Mouse (Mus musculus) fibroblast of lung, adult 2 months (primary cell): Measurements from ENCODE around the gene Timm17a.
A peak's percentile ranks its signal among the peaks of the same experiment; 100 is the strongest.

ENCODE experiments used
- DNase-seq: peaks from one replicate; pipeline ENCODE4 v3.0.0-alpha.2; 2011; ENCODE audit warnings: low read depth

The Timm17a gene

DNA sequence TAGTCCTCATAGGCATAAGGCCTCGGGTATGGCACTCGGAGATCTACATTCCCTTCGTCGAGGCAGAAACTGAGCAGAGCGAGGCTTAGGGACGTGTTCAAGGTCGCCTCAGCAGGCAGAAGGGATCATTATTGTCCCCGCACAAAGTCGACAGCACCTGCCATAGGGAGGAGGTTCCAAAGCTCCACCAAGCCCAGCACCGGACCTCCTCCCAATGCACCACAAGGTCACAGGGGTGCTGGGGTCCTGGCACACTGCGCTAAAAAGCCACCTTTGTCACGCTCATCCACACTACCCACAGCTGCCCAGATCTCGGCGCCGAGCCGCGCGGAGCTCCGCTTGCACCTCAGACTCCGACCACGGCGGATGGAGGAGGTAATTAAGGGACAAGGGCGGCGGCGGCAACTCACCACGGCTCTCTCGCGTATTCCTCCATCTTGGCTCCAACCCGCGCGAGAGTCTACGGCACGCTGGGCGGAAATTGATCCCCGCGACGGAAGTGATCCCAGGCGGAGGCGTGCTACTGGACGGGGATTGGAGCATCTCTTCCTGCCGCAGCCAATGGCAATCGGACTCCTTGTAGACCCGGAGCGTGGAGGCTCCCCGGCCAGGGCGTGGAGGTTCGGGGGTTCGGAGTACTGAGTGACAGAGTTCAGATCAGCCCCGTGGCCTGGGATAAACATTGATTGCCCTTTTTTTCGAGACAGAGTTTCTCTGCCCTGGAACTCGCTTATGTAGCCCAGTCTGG, at the start of gene Timm17a:
Gene Timm17a, minus strand, starts transcription at position 495 of the 748 bp plus-strand sequence.
- DNase-seq, result peak; percentile 88

DNA sequence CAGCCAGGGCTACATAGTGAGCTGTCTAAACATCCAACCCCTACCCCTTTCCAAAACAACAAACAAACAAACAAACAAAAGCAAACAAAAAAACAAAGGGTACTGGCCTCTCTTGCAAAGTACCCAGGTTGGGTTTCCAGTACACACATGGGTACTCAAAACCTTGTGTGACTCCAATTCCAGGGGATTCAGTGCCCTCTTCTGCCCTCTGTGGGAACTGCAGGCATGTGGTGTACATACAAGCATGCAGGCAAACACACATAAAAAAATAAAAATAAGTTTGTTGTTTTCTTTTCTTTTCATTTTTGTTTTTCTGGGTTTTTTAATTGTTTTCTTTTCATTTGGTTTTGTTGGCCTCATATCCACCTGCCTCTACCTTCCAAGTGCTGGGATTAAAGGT, 48.5 kb upstream of the Timm17a start:
- no peak for DNase-seq

DNA sequence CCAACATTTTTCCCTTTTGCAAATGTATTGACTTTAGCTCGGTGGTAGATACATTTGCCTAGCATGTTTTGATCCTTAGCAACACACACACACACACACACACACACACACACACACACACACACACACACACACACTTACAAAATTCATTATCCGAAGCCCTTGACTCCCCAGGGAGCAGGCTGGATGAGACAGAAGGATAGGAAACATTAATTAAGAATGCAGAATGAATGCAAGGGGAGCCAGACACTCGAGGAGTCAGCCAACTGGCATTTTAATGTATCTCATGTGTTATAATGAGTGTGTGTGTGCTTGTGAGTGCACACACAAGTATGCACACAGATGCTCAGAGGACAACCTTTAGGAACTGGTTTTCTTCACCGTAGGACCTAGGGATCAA, 47.9 kb upstream of the Timm17a start:
- DNase-seq, result no peak

DNA sequence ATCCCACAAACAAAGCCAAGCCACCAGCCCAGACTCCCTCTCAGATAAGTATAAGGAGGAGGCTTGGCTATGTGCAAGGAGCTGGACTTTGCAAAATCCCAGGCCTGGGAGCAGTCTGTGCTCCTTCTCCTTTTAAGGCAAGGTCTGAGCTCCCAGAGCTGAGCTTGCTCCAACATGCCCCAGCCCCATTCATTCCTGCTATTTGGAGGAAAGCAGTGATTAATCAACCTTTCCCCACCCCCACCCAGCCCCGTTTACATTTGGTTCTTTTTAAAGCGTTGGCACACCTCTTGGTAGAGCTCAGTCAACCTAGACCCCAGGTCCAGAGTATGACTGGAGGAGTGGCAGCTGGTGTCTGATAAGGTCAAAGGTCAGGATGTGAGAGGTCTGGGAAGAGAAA, 45.5 kb upstream of the Timm17a start:
- DNase-seq, result no peak

DNA sequence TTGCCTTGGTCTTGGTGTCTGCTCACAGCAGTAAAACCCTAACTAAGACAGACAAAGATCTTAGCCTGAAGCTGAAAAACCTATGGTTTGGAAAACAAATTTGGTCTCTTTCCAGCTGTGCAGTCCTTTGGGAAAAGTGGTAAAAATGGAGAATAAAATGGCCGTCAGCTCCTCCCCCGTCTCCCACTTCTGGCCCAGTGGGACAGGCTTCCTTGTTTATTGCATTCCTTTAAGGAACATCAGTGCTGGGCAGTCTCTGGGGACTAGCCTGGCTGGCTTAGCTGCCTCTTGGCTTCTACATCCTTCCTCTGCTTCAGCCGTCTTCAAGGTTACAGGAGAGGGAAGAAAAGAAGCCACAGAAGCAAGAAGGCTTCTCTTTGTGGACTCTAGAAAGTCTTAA, 38.4 kb upstream of the Timm17a start:
- DNase-seq, result no peak

DNA sequence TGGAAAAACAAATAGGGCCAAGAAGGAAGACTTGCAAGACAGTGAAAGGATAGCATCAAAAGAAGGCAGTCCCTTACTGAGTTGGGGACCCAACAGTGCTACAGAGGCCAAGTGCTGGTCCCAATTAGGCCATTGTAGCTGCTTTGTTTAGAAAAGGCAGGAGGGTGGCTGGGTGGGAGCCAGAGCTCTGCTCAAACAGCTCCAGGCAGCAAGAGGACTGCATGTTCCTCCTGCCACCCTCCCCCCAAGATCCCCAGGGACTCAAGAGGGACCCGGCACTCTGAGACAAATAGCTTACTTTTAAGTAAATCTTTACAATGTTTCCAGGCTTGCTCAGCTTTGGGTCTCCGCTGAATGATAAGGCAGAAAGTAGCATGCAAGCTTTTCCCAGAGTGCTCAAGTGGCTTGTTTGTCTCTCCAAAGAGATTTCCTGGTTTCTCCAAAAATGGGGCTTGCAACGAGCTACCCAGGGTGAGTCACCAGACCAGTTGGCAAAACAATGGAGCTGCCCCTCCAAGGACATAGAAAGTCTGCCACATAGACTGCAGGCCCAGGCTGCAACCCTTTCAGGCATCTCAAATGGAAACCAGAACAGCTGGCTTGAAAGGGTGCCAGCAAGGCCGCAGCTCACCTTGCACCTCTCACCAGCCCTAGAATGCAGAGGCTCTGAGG, 34.1 kb upstream of the Timm17a start:
- no peak for DNase-seq

DNA sequence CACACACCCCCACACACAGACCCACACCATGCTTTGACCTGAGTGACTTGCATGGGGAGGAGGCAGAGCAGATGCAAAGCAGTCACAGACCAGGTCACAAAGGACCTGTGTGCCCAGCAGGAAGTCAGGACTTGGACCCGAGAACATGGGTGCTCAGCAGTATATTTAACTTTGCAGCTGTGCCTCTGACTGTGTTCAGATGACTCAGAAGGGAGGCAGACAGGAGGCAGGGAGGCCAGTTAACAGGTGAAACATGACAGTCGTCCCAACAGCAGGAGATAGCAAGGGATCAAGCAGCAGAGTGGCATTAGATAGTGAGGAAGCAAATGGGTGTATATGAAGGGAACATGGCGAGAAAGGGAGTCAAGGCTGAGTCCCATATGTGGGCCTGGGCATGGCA, 33.3 kb upstream of the Timm17a start:
- DNase-seq, result no peak

DNA sequence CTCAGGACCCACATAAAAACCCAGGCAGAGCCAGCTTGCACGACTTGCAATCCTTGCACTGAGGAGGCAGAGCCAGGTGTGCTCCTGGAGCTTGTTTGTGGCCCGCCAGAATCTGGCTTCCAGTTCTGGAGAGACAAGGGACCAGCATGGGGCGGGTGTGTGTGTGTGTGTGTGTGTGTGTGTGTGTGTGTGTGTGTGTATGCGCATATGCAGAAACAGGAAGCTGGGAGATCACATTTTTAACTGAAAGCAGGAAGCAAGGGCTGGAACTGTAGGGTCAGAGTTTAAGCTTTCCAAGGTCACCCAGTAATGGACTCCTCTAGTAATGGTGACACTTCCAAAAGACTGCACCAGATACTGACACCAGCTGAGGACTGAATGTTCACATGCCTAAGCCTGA, 30.4 kb upstream of the Timm17a start:
- DNase-seq, result no peak

DNA sequence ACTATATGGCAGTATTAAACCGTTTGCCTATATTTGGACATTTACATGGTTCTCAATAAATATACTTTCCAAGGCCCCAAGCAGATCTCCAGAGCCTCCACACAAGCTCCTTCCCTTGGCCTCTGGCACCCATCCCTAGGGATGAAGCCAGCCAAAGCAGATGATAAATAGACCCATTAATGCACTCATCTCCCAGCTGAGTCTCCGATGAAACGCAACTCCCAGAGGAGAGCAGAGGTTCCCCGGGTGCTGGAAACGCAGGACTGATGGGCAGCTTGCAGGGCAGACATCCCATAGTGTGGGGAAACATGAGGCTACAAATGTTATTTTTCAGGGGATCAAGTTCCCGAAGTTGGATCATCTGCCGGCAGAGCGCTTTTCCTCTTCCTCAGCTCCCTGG, 28.4 kb upstream of the Timm17a start:
- DNase-seq, result no peak

DNA sequence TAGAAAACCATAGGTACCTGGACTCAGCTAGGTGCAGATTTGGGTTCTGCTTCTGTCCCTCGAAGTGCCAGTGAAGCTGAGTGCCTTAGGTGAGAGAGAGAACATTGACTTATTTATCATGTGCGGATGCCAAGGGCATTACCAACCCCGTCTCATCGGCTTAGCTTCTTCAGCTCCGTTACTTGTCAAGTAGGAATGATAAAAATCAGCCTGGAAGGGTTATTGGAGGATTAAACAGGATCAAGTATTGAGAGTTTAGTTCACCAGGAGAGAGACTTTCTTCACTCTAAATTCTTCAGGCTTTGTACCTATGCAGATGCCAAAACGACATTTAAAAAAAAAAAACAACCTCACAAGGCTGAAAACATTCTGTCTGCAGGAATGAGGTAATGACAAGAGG, 17.0 kb upstream of the Timm17a start:
- DNase-seq, result no peak

DNA sequence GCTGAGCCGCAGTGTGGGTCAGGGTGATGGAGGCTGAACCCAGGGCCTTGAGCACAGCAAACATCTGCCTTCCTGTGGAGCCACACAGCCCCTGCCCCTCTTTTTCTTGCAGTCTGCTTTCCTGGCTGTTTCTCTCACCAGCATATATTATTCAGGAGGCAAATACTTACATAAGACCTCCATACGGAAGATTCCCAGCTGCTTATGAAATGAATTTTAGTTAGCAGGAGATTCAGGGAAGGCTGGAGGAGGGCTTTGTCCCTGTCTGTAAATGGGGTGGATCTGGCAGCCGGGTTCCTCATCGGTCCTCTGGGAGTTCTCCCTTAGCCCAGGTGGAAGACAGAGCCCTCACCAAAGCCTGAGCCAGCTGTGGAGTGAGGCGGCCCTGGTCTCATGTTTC, 14.8 kb upstream of the Timm17a start:
- DNase-seq, result no peak

DNA sequence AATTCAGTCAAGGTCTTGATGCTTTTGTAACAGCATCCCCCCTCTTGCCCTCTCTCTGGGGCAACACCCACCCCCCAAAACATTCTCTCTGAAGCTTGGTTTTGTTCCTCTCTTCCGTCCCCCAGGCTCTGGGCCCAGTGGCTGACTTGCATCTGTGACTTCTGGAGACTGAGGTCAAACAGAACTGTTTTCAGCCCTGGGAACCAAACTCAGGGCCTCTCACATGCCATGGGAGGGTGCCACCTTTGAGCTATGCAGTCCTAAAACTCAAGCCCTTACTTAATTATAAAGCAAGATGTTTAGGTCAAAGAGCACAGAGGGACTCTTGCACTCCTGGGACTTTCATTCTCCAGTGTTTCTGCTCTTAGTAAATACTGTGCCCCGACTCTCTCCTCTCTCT, 12.4 kb upstream of the Timm17a start:
- no peak for DNase-seq

DNA sequence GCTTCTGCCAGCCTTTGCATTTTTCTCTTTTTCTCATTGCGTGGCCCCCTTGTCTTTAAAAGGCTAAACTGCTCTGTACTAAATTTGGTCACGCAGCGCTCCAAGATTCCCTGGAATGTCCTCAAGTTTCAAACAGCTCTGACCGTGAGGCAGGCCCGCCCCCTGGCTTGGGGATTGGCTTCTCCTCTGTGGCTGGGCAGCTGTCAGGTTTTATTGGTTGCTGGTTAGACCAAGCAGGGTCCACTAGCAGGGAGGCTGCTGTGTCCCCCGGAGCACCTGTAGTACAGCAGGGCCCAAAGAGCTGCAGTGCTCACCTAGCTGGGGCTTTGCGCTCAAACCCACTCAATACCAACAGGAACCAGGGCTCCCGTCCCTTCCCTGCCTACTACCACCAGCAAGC, 11.0 kb upstream of the Timm17a start, which contains the start of gene Lmod1:
Gene Lmod1, plus strand, starts transcription at position 237 of the 400 bp plus-strand sequence.
- peak; percentile 35 for DNase-seq

DNA sequence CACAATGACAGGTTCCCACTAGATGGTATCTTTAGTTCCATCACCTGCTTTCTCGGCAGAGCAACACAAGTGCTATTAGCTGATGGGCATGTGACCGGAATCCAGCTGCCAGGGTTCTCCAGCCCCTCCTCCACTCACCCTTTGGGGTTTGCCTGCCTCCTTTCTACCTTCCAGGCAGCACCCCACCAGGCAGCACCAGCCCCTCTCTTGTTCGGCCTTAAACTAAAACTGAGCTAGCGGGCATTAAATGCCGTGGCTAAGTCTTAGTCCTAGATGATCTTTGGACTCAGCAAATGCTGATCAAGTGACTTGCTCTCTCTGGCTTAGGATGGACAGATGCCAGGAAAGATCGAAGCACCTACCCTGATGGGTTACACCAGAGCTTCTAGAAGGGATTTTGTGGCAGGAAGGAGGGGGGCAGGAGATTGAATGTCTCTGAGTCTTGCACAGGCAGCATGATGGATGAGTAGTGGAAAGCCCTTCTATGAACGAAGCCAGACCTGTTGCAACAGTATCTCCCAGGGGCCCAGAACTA, 9.9 kb upstream of the Timm17a start:
- no peak for DNase-seq

DNA sequence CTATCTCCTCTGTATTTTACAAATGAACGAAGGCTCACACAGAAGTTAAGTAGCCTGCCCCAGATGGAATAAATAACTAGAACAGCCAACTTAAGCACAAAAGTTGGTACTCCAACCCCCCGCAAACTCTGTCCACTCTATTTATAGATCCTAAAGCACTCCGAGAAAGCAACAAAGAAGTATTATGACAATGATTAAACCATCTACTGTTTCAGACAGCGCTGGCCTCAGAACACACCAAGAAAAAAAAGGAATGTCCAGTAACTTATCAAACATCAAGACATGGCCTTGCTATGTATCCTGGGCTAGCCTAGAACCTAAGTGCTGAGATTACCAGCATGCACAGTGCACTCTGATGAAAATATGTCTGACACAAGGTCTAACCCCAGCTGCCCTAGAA, 1.4 kb downstream of the Timm17a start:
- no peak for DNase-seq

DNA sequence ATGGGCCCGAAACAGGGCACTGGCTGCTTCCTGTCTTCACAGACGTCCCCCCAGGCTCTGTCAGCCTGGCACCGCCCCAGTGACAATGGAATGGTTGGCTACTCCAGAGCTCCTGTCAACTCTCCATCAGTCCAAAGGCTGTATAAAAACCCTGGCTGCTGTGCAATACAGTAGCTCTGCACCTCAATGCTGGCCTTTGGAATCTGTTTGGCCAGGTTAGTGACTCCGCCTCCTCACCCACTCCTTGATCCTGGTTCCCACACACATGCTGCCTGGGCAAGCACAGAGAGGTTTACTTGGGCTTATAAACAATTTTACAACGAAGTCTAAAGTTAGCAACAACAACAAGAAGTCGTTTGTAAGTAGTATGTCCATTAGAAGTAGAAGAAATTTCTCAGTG, 2.2 kb downstream of the Timm17a start:
- DNase-seq, result no peak

DNA sequence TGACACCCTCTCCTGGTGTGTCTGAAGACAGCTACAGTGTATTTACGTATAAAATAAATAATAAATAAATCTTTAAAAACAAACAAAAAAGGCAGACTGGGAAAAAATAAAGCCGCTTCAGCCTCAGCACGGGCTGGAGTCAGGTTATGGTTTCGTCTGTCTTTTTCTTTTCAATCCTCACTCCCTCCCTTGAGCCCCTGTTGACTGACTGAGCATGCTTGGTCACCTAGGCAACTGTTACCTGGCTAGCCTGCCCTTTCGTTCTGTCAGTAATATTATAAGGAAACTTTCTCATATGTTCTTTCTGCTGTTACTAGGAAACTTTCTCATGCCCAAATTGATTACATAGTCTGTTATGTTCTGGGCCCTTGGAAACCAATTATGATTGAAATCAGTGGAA, 22.7 kb downstream of the Timm17a start:
- no peak for DNase-seq

DNA sequence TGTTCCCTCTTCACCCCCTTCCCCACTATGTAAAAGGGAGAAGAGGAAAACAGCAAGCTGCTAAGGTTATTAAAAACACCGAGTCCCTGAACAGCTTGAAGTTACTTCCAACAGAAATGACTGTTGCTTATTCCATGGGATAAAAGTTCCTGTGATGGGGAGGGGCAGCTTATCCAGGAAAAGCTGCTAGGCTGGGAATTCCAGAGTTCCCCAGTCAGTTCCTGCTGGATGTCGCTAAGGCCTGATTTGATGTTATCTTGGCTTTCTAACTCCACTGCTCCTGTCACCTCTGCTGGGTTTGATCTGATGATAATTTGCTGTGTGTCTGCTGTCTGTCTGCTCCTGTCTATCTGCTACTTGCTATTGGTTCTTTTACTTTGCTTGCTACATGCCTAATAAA, 27.3 kb downstream of the Timm17a start:
- DNase-seq, result no peak

DNA sequence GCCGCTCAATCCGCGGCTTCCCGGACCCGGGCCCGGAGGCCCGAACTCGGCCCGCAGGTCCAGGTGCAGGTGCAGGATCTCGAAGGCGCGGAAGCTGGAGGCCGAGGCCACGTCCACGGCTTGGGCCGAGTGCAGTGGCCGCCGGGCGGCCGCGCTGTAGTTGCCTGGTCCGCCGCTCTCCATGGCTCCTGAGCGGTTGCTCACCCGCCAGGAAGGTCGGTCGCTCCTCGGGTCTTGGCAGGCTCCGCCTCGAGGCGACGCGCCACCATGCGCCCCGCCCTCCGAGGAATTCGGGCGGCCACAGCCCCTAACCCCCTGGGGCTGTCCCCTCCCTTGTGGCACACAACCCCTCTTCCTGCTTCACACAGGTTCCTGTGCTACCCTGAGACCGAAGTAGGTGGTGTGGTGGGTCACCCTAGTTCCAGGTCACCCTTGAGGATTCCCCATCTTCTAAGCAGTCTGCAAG, 29.7 kb downstream of the Timm17a start, which contains the start of gene Rnpep:
Gene Rnpep, minus strand, starts transcription at position 259 of the 466 bp plus-strand sequence.
- DNase-seq, result peak; percentile 18

DNA sequence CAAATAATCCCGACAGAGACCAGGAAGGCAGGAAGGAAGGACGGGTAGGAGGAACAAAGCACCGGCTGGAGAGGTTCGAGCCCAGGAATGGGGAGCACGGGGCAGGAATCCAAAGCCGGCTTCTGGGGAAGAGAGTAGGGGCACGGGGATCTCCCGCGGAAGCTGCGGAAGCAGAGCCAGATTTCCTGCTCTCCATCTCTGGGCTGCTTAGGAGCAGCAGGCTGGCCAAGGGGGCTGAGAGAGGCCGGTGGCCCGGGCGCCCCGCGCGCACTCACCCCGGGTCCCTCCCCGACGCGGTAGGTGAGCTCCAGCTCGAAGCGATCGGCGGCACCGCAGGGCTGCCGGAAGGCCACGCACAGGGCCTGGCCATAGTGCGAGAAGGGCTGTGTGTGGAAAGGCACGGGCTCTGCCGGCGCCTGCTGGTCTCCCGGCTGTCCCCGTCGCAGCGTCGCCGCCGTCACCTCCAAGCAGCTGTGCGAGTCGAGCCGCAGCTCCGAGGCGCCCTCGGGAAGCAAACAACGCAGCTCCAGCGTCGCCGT, 30.2 kb downstream of the Timm17a start:
- no peak for DNase-seq

DNA sequence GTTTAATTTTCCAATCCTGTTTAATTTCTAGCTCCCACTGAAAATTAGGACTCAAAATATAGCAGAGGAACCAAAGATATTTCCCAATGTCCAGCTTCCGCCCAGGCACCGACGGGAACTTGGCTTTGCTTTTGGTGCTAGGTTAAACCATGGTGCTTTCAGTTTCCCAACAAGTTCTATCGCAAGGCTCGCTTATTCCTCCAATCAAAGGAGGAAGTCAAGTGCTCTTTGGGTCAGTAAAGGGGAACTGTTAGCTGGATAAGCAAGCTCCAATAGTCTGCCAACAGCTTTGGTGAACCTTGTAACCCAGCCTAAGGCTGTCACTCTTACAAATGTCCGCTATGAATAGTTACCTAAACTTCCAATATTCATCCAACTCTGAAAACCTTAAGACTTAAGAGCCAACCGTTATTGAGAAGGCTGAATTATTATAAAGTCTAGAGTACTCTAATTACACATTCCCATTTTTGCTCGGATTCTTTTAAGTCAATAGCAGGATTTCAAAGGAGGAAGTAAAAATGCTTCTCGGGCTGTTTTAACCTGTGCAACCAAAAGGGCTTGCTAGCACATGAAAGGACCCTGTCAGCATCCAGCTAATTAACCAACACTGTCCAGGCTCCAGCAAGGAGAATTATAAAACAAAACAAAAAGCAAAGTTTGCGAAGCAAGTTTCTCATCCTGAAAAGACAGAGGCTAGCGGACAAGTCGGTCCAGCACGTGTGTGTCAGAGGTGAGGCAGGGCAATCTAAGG, 30.9 kb downstream of the Timm17a start:
- no peak for DNase-seq

DNA sequence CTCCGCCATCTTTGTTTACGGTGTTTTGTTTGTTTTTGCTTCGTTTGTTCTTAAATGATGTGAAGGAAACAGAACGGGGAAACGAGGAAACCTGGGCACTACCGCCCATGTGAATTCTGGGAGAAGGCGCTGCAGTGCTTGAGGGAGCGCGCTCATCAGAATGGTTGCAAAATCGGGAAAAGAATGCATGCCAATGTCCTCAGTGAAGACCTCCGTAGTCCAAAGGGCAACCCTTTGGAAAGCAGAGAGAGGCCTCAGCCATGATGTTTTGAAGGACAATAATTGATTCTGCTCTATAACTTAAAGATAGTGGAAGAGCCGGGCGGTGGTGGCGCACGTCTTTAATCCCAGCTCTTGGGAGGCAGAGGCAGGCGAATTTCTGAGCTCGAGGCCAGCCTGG, 31.7 kb downstream of the Timm17a start:
- no peak for DNase-seq
